Mouse (Mus musculus) lung, adult 18-20 months (tissue): Measurements from ENCODE around the gene Arhgef26.

Experiments
- DNase-seq, 2 experiments: peaks; one replicate each; pipeline ENCODE4 v3.0.0; 2022; ENCODE audit warnings: mixed read lengths in 2 of 2

The Arhgef26 gene

DNA sequence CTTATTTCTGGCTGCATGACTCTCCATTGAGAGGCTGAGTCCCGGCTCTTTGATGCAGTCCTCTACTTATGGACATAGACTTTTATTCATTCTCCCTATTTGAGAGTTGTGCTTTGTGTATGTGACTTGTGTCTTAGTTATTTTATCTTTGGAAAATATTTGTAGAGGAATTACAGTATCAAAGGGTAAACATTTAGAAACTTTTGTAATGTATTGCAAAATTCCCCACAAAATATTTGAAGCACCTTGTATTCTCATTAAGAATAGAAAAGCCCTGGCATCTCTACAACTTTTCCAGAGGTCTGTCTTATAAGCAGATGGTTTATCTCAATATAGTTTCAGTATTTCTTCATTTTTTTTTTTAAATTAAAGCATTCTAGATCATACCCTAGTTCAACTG lies 44.7 kb downstream of the Arhgef26 start:
- no peak for DNase-seq

DNA sequence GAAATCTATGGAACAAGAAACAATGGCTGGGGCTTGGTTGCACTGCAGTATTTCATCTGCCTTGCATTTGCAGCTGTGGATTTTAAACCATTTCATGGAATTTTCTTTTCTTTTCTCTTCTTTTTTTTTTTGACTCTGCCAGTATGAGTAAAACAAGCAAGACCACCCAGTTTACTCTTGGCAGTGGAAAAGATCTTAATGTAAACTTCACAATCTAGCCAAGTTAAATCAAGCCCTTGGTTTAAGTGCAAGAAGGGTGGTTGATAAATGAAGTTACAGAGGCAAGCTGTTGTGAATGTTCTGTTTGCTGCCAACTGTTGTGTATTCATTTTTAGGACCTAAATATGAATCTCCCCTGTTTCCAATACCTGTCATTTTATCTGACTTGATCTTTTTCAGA lies 54.5 kb downstream of the Arhgef26 start:
- no peak for DNase-seq

DNA sequence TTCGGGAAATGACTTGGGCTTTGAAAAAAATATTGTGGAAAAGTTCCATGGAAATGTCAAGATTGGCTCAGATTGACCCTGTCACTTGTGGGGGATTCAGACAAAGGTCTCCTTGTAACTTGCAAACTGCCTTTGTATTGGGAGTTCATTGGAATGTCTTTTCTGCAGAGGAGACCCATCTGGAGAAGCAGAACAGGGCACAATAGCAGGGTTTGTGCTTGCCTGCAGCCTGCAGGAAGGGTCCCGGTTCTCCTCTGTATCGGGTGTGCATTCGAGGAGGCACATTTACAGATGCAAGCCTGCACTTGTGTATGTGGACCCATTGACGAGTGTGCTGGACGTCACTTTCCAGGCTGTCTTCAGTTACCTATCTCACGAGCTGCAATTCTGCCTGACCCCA lies 56.1 kb downstream of the Arhgef26 start:
- DNase-seq, result no peak

DNA sequence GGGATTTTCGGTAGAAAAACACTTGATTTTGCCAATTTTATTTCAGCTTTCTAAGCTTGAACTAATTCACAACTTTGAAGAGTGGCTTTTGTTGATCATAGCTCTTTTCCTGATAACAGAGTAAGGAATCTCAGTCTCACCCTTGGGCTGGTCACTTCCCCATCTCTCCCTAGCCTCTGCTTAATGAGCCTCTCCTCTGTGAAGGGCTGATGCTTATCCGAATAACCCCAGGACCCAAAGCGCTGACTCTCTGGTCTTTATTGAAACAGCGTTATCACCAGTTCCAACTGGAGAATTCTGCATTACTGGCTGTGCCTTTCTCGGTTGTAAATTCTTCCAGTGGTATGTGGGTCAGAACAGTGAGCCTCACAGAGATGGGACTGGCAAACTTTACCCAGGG lies 57.2 kb downstream of the Arhgef26 start:
- no peak for DNase-seq

DNA sequence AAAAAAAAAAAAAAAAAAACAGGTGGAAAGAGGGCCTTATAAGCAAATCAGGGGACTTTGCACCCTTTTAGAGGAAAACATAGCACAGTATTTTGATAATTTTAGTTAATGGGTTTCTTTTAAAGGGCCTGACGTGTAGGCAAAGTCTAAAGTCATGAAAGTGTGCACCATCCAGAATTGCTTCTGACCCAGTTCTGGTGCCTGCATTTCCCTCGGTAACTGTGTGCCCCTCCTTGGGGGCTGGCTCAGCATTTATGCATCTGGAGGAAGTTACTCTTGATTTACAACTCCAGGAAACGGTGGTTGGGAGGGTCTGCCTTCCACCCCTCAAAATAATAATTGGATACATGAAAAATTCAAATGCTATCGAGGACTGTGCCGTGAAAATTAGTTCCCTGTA lies 58.0 kb downstream of the Arhgef26 start:
- no peak for DNase-seq

DNA sequence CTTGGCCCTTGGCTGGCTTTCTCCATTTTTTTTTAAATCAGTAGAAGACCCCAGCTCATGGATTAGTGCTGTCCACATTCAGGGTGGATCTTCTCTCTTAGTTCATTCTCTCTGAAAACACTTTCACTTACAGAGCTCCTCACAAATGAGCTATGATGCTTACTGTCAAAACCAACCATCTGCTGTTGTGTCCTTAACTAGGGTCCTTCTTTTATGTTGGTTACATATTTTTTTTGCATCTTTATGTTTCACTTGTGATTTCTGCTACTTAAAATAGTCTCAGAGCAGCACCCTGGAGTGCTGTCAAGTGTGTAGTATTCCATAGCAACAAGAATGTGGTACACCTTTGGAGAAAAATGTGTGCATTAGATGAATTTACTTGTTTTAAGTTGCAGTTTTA lies 60.0 kb downstream of the Arhgef26 start:
- no peak for DNase-seq

DNA sequence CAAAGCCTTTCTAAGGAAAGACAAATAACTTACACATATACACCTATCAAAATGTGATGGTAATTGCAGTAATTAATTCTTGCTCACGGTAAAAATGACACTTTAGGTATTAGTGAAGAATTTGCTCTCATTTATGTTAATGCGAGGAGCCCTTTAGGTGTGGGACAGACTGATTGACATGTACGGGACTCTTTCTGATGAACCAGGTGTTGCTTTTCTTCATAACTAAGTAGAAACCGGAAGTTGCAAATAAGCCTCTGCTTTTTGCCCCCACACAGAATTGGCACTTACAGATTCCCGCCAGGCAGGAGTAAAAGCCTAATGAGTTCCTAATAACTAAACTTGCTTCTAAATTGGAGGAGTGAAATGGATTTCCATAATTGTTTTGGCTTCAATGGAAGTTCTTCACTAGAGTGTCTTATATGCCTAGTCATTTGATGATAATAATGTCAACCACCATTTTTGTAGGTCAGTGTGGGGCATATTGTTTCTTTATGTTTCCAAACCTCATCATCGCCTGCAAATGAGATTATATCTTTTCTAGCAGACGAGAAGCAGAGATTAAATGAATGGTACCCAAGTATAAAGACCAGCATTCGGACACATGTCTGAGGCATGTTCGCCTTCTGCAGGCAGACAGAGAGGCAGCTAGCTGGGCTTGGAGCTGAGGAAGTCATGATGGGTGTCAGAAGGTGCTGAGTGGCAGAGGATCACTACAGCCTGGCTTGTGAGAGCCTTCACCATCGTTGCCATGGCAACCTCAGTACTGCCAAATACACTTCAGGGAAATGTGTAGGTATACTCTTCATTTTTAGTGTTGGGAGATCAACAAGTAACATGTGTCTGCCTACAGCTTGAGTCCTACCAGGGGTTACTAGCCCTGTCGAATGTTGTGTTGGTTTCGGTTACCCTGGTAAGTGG lies 61.9 kb downstream of the Arhgef26 start:
- DNase-seq, result no peak

DNA sequence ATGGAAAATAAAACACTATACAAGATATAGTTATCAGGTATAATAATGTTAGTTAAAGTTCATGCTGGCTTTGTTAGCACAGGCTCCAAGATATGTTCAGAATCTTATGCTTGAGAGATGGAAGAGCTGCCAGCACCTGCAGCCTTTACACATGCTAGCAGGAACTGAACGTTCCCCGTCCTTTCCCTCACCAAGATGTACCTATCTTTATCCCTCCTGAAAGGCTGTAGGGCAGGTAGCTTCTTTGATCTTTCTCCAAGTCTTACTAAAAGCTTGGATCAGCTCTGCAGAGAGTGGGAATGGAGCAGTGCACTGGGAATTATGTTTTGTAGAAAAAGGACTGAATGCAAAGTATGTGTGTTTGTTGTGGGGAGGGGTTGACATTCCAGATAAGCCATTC lies 64.3 kb downstream of the Arhgef26 start:
- no peak for DNase-seq

DNA sequence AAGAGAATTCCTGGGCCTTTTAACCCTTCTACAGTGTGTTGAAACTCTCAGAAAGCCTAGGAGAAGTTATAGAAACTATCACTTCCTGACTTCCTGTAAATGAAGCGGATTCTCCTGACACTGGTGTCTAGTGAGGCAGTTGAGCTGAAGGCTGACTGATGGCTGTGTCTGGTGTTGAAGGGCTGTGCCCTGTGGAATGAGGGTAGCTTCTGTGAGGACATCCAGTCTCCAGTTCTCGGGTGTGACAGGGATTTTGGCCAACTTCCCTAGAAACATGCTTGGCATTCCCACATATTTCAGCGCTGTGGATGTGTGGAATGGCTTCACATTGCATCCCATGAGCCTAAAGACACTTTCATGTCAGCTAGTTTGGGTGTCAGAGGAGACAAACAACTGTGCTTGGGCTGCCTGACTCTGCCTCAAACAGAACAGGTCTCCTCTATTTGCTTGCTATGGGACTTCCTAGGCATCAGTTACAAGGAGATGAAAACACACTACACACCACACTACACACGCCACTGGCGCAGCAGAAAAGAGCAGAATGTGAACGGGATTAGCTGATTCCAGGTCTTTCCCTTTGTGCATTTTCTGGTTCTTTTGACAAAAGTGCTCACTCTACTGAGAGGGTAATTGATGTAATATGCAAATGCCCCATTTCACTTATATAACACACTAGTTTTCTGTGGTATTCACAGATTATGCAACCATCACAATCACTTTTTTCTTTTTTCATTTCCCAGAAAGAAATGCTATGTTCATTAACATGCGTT lies 66.5 kb downstream of the Arhgef26 start:
- peak in 1 of 2 experiments; percentile 39 for DNase-seq

DNA sequence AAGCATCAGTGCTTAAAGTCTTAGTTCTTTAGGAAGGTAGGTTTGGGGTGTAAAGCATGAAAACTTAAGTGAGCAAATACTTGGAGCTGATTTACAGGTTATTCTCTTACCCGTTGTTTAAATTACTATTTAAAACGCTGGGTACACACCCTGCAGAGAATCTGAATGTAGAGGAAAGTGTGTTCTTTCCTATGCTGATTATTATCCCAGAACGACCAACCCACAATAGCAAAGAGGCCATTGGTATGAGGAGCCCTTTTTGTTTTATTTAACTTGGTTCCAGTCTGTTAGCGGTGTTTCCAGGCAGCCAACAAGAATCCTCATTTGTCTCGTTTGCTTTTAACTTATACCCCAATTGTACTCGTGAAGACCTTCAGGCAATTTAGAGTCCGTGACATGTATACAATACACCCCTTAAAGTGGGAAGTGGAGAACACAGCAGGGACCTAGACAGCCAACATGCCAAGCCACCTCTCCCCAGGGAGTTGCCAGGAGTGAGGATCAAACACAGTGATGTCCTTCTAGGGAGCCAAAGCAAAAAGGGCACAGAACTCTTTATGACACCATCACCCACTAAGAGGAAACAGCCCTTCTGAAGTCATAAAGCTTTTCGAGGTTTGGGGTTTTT lies 71.5 kb downstream of the Arhgef26 start:
- no peak for DNase-seq

DNA sequence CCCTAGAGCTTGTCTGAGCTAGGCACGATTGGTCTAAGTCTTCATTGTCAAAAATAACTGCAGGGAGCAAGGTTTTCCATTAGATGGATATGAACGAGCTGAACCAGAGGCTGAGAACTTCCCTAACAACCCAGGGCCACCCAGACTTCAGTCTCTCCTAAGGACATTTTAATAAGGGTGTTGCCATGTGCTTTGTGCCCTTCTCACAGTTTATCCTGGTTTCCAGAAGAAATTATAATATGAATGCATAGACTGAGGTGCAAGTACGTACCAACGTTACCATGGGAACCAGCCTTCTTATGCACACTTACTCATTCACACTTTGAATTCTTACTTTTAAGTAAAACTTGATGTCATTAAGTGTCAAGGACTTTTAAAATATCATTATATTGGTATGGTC lies 72.3 kb downstream of the Arhgef26 start:
- no peak for DNase-seq

DNA sequence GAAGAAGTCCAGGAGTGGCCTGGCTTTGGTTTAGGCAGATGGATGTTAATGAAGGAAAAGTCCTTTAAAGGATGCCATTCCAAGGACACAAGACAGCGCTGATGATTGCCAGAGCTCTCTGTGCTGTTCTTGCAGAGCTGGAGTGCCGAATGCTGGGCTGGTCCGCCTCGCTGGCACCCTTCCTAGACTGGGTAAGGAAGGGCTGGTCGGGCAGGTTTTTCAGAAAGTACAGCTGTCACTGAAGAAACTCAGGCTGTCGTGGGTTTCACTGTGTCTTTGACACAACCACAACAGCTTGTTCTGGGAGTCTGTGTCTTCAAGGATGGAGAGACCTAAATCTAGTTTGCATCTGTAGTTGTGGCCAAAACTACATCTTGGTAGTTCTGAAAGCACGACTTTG lies 74.6 kb downstream of the Arhgef26 start:
- peak; percentile 78 to 84 for DNase-seq

DNA sequence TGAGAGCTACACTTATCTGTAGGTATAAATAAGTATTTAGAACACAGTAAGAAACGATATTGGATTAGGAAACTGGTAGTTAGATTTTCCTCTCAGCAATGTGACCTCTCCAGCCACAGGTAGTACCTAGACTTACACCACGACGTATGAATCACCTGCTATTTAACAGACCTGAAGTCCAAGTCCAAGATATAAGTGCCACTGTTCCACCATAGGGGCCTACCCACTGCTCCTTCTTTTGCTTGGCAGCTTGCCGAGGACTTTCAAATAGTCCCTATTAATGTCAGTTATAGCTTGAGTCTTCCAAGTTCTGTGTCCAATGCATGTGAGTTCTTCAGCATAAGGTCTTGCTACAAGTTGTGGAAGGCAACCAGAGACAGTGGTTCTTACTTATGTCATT lies 76.8 kb downstream of the Arhgef26 start:
- DNase-seq, result no peak

DNA sequence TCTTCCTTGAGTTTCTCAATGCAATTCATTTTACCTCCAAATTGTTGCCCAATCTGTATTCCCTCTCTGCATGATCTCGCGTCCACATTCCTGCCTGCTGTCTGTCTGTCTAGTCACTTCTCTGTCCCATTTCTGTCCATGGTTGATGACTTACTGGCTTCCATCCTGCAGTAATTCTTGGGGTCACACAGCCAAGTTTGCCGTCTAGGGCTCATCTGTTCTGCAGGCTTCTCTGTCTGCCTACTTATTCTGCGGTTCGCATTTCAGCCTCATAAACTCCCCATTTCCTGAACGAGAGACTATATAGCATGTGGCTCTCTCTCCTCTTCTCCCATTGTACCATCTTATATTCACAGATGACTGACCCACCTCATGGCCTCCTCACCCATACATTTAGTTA lies 79.3 kb downstream of the Arhgef26 start:
- DNase-seq, result no peak

DNA sequence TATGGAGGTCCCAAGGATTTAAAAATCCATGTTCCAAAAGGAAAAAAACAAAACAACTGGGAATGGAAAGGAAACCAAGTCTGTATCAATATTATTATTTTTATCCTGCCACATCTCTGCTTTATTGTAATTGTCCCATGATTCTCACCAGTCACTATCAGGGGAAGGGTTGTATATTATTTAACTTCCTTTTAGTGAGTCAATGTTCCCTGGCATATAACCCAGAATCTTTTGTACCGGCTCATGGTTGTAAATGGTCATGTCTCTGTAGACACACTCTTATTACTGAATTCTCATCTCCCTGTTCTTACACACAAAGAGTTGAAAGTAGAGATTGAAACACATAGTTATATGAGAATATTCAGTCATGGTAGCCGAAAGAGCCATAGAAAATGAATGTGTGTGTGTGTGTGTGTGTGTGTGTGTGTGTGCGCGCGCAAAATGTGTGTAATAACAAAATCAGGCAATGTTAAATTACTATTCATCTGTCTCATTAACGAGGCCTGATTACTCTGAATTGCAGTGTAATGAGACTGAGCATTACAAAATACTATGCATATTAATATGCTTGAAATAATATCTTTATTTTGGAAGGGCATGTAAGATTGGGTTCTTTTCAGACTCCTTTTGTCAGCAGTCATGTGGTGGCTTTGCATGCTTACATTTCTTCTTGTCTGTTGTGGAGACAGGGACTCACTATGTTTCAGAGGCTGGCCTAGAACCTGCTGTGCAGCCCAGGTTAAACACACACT lies 80.4 kb downstream of the Arhgef26 start:
- no peak for DNase-seq

DNA sequence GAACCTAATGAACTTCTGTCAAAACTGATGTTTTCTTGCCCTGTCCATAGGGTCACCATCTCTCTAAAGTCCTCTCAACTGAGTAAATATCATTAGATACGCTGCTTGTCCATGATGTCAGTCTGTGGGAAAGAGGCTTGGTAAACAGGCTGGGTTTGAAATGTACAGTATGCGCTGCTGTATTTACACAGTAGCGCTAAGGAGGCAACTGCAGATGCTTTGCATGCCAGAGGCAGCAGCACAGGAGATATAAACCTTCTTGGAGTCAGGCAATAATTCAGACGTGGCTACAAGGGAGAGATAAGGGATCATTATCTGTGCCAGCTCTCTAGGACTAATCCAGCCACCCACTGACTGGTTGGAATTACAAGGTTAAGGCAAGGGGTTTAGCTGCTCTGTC lies 95.5 kb downstream of the Arhgef26 start:
- peak; percentile 58 to 63 for DNase-seq

DNA sequence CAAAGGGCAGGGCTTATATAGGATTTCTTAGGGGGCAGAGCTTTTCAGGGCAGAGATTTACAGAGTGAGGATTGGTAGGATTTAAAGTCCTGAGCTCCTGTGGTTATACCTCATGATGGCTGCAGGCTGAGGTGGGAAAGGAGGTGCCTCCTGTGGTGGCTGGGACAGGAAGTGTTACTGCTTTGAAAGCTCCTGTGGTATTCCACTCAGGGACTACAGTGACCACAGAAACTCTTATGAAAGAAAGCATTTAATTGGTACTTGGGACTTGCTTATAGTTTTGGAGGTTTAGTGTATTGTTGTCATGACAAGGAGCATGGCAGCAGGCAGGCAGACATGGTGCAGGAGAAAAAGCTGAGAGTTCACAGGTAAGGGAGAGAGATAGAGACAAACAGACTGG lies 97.8 kb downstream of the Arhgef26 start:
- DNase-seq, result no peak

DNA sequence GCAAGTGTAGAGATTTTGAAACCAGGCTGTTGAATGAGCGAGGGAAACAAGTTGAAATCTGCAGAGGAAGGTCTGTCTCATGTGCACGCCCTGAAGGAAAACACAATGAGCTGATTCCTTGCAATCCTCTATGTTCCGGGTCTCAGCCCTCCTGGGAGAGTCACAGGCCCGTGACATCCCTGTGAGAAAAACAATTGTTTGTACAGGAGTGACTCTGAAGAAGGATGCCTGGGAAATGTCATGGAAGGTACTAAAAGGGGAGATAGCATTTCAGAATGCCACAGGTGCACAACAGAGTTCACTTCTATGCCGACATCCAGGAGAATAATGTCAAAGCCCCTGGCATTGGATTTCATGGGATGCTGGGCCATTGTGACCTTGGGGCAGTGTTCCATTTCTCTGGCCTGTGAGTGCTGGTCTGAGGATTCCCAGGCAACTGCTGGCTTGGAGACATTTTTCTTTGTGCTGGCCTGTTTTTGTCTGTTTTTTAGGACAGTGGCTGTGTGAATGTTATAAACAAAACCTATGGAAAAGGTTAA lies 102.4 kb downstream of the Arhgef26 start:
- no peak for DNase-seq

DNA sequence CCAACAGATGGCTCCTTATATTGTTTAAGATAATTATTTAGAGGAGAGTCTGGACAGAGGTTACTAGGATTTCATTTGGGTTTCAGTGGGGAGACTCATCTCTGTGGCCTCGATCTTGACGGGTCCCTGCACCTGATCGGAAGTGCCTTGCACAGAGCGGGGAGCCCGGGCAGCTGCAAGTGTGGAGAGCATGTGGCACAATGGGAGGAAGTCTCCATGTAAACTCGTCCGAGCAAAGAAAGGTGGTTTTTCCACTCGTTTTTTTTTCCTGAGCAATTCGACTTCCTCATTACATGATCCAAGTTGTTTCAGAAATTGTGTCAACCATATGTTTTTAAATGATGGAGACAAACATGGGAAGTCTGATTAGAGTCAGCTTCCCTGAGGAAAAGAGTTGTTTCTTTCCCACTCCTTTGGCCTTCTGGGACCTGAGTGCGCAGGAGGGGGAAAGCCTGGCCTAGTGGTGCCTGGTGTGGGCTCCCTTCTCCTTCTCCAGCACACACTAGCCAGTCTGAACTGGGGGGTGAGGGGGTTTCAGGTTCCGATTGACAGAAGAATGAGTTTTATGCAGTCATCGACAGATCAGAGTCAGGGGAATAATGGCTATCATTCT lies 105.5 kb downstream of the Arhgef26 start:
- peak; percentile 15 to 25 for DNase-seq

DNA sequence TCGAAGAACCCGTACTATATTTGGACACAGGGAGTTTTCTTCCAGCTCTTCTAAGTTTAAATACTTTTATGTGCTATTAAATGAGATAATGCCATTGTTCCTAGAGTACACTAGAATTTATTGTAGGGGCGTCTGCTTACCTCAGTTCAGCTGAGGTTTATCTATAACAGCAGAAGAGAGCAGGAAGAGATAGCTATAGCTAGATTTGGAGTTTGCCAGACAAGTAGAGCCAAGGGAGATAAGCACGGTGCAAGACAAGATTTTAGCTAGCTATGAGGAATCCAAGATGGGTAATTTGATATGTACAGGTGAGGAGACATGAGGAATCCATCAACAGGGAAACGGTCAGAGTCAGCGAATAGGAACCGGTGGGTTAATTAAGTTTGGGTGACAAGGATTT lies 108.1 kb downstream of the Arhgef26 start:
- no peak for DNase-seq

DNA sequence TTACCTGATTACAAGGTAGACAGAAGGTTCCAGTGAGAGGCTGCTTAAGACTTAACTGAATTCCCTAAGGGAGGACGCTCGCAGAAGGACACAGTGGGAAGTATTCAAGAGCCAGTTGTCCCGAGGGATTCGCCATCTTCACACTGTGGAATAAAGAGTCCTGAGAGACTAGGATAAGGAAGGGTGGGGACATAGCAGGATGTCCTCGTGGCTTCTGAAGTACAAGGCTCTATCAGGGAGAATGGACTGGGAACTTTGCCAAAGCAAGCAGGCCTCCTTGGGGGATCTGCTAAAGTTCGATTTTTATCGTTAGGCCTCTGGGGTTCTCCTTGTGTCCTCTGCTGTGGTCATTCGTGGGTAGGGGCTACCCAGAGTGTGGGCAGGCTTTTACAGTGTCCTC lies 109.0 kb downstream of the Arhgef26 start:
- DNase-seq, result peak; percentile 12 to 58

DNA sequence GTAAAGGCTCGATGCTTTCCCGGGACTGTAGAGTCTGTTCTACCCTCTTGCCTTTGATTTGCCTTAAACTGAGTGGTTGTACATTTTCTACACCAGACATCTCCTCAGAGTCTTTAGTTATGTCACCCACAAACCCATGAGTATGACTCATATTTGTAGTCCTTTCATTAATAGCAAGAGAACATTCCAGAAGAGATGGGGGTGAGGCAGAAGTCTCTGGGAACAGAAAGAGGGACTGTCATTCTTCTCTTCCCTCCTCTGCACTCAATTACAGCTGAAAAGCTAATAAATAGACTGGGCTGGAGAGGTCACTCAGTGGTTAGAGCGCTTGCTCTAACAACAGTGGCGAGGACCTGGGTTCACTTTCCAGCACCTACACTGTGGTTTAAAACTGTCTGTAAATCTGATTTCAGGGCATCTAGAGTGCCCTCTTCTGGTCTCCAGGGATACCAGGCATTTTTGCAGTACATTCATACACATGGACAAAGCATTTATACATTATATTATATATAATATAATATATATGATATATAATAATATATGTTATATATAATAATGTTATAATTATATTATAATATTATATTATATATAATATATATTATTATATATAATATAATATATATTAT lies 111.8 kb downstream of the Arhgef26 start:
- no peak for DNase-seq
